Mouse (Mus musculus) embryonic stem cell, embryonic (primary cell): ENCODE results near the gene Agbl4.
"Not testable (repeated sequence)": the region's sequence is repeated elsewhere in the genome, so short reads cannot be mapped to it uniquely, and the experiment has no call there.

Experiments
- CTCF ChIA-PET, 4 experiments: fragments of 300-600 bp in 2 of 4; fragments of 350-600 bp in 2 of 4; sonication (Branson Sonifier 250); formaldehyde crosslinking; loops; one replicate each; lab custom pipeline; 2022; ENCODE audit warnings: inconsistent platforms in 2 of 4; lab: Charles Lee
- POLR2A ChIA-PET, 4 experiments: fragments of 300-600 bp in 2 of 4; fragments of 350-600 bp in 2 of 4; sonication (Branson Sonifier 250); formaldehyde crosslinking; loops; one replicate each; lab custom pipeline; 2022; ENCODE audit warnings: antibody characterized with exemption in 4 of 4, inconsistent platforms in 1 of 4; lab: Charles Lee

The Agbl4 gene

GRCm38 (mm10) chr4:111200100-111200499 lies 802.6 kb downstream of the Agbl4 start:
- POLR2A ChIA-PET, result no interaction called here

GRCm38 (mm10) chr4:111215191-111215762 lies 817.8 kb downstream of the Agbl4 start:
- POLR2A ChIA-PET, result no interaction called here
- CTCF ChIA-PET, result no interaction called here

More at GRCm38 (mm10) chr4:111200100-111200499, 802.6 kb downstream of the Agbl4 start:
- CTCF ChIA-PET, result no interaction called here

GRCm38 (mm10) chr4:111219030-111219429 lies 821.6 kb downstream of the Agbl4 start:
- POLR2A ChIA-PET, CTCF ChIA-PET: not testable (repeated sequence)

GRCm38 (mm10) chr4:111219543-111219942 lies 822.1 kb downstream of the Agbl4 start:
- POLR2A ChIA-PET, CTCF ChIA-PET: not testable (repeated sequence)

GRCm38 (mm10) chr4:111233849-111234248 lies 836.4 kb downstream of the Agbl4 start:
- ChIA-PET CTCF (no interaction called here), POLR2A (interaction anchor here in 1 of 4 experiments (0.6 kb wide), 1 partner anchor 1196 kb away, joined by 3 read pairs; no protein-coding TSS in a partner anchor)

DNA sequence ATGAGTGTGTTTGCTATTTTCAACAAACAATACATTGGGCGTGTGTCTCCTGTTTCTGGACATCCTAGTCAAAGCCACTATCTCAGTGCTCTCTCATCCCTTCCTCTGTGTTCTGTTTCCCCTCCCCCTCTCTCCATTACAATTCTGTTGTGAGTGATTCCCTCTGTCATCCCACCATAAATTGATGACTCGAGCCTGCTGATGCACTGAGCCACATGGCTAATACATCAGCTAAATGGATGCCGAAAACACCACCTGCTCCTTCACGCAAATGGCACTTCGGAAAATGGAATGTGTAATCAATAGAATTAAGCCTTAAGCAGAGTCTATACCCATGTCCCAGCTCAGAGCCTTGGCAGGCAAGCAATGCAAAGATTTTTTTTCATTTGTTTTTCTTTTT lies 854.5 kb downstream of the Agbl4 start:
- ChIA-PET POLR2A (no interaction called here), CTCF (no interaction called here)

DNA sequence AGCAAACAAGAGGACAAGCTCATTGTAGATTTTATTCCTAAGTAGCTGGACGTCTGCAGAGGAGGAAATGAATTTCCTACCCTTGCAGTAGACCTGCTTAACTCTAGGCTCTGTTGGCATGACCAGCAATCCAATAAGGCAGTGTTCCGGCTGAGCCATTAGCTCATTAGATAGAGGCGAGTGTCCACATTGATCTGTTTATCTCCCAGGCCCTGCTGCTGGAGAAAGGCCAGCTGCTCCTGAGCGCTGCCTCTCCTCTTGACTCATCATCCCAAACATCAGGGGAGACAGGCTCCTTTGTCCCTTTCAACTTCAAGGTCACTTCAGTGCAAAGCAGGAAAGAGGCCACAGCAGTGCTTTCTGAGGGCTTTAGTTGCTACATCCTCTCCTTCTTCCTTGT lies 858.0 kb downstream of the Agbl4 start:
- ChIA-PET CTCF (no interaction called here), POLR2A (no interaction called here)

- POLR2A ChIA-PET, result no interaction called here
- CTCF ChIA-PET, result no interaction called here
Observed at GRCm38 (mm10) chr4:111256931-111257330, 859.5 kb downstream of the Agbl4 start.

- ChIA-PET POLR2A (no interaction called here), CTCF (no interaction called here)
Observed at GRCm38 (mm10) chr4:111280936-111281335, 883.5 kb downstream of the Agbl4 start.

DNA sequence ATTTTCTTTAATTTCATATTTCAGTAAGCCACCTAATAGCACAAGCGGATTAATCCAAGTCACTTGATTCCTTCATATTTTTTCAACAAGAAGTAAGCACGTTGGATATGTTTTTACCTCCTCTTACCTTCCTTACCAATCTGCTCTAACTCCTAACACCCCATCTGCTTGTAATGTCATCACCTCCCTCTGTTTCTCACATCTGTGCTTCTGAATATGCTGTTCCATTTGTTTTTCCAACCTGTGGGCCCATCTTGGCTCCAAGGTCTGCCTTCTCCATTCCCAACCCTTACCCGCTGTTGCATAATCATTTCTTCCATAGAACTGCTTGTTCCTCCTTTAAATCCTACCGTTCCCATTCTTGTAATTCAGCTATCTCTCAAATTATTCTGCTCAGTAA lies 884.4 kb downstream of the Agbl4 start:
- CTCF ChIA-PET, result no interaction called here

DNA sequence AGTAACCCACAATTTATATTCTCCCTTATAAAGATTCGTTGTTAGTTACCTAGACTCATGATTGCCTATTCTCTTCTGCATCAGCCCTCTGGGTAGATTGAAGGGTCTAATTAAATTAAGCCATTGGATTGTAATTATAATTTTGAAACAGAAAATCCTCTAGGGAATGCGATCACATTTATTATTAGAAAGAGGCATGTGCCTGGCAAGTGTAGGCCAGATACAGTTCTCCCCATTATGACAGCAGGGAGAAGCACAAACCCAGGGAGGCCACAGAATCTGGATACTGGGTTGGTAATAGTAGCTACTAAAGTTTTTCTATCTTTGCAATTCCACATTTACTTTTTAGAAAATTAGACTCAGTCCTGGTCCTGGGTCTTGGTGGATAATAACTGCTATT lies 887.2 kb downstream of the Agbl4 start:
- POLR2A ChIA-PET, result no interaction called here
- CTCF ChIA-PET, result no interaction called here

More for the DNA sequence above, 884.4 kb downstream of the Agbl4 start:
- POLR2A ChIA-PET, result interaction anchor here in 1 of 4 experiments (0.5 kb wide), 1 partner anchor 204 kb away, joined by 6 read pairs; no protein-coding TSS in a partner anchor

DNA sequence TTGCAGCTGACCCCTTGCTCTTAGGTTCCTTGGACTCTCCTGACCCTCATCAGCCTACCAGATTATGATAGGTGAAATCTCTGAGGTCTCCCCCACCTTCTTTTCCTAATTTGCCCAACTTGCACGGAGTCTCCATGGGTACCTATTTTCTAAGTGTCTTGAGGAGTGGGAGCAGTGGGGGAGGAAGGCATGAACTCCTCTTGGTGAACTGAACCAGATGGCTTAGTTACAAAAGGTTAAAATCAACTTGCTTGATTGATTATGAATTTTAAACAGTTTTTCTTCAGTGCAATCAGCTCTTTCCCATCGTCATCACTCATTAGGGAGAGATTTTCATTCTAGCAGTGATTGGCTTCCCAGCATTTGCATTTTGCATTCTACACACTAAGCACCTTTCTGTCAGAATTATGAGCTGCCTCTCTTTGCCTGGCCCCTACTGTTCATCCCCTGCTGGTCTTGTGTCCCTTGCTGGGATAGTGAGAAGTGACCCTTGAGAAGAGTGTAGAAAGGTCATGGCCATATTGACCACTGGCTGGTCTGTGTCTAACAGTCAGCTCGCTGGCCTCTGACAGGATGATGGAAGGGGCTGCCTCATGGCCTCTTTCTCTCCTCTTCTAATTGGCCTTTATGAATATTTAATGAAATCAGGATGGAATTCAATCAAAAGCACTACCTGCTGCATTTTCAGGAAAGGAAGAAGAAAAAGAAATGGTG lies 897.2 kb downstream of the Agbl4 start:
- CTCF ChIA-PET, result interaction anchor here in 1 of 4 experiments (0.7 kb wide), 1 partner anchor 29 kb away, joined by 3 read pairs; no protein-coding TSS in a partner anchor
- POLR2A ChIA-PET, result no interaction called here

GRCm38 (mm10) chr4:111306518-111306917 lies 909.1 kb downstream of the Agbl4 start:
- ChIA-PET CTCF (no interaction called here), POLR2A (no interaction called here)

GRCm38 (mm10) chr4:111307166-111307565 lies 909.7 kb downstream of the Agbl4 start:
- POLR2A ChIA-PET, result interaction anchor here in 1 of 4 experiments (0.7 kb wide), 1 partner anchor 1033 kb away, joined by 3 read pairs; no protein-coding TSS in a partner anchor
- CTCF ChIA-PET, result interaction anchor here in 1 of 4 experiments (1.3 kb wide), 1 partner anchor 21 kb away, joined by 3 read pairs; no protein-coding TSS in a partner anchor

DNA sequence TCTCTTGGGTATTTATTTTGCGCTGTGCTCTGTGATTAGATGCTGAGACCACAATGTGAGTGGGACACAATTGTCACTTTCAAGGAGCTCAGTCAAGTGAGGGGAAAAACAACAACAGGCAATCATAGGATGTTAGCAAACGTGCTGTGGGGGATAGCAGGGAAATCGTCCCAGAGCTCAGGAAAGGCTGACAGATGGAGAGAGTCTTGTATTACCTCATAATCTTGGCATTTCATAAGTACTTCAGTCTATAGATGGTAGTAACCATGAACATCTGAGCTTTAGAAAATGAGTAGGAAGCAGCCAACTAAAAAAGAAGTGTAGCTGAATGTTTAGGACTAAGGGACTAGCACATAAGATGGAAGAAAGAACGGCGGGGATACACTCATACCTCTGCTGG lies 910.2 kb downstream of the Agbl4 start:
- ChIA-PET POLR2A (interaction anchor here in 1 of 4 experiments (0.7 kb wide), 1 partner anchor 1034 kb away, joined by 3 read pairs; no protein-coding TSS in a partner anchor), CTCF (interaction anchor here in 1 of 4 experiments (1.3 kb wide), 1 partner anchor 21 kb away, joined by 3 read pairs; no protein-coding TSS in a partner anchor)

GRCm38 (mm10) chr4:111308572-111309288 lies 911.3 kb downstream of the Agbl4 start:
- ChIA-PET POLR2A (interaction anchor here in 1 of 4 experiments (0.6 kb wide), 2 partner anchors 979 to 1122 kb away, joined by 3 to 6 read pairs; no protein-coding TSS in a partner anchor), CTCF (interaction anchor here in 3 of 4 experiments (0.6 to 1.4 kb wide), 6 partner anchors 318 to 1282 kb away, joined by 3 to 6 read pairs (median 4); no protein-coding TSS in a partner anchor)

DNA sequence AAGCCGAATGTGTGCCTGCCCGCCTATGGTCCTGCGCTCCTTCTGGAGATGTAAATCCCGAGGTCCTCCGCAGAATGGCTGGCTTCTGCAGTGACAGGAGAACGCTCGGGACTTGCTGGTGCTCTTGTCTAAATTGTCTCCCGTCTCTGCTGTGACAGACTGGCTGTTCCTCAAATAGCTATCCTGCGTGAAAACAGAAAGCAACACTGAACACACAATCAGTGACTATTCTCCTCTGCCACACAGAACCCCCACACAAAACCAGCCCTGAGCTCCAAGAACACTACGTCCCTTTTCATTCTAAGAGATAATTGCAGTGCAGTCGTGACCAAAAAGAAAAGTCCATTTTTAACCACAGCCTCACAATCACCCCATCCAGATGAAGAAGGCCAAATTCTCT lies 929.6 kb downstream of the Agbl4 start:
- POLR2A ChIA-PET, result no interaction called here
- CTCF ChIA-PET, result interaction anchor here in 1 of 4 experiments (1.6 kb wide), 1 partner anchor 298 kb away, joined by 5 read pairs; no protein-coding TSS in a partner anchor

GRCm38 (mm10) chr4:111327760-111328373 lies 930.4 kb downstream of the Agbl4 start:
- ChIA-PET CTCF (interaction anchor here in 2 of 4 experiments (1.1 to 1.6 kb wide), 3 partner anchors 20 to 298 kb away, joined by 3 to 5 read pairs (median 3); no protein-coding TSS in a partner anchor), POLR2A (no interaction called here)

DNA sequence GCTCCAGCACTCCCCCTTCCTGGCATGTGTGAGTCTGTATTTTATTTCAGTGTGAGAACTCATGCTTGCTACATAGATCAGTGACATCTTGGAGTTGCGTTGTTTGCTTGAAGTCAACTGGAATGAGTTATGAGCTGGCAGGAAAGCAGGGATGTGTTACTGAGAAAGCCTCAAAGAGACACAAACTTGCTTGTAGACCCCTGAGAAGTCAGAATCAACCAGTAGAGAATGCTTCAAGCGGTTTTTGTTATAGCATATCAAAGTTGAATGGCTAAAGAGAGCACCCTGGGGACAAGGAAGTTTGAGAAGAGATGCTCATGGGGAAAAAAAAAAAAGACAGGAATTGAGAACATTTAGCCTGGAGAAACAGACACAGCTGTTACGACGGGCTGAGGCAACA lies 932.0 kb downstream of the Agbl4 start:
- POLR2A ChIA-PET, result no interaction called here
- CTCF ChIA-PET, result interaction anchor here in 1 of 4 experiments (0.6 kb wide), 1 partner anchor 1310 kb away, joined by 3 read pairs; no protein-coding TSS in a partner anchor
